Mouse (Mus musculus): ENCODE data around the gene Gm44579. TPM values are rescaled to one million over a fixed set of nuclear protein-coding genes. Genes with fewer than 3 reads are reported as not detected.

Gene Gm44579
- polyA plus RNA-seq, 1 experiment from 2014 or later, result not detected

DNA sequence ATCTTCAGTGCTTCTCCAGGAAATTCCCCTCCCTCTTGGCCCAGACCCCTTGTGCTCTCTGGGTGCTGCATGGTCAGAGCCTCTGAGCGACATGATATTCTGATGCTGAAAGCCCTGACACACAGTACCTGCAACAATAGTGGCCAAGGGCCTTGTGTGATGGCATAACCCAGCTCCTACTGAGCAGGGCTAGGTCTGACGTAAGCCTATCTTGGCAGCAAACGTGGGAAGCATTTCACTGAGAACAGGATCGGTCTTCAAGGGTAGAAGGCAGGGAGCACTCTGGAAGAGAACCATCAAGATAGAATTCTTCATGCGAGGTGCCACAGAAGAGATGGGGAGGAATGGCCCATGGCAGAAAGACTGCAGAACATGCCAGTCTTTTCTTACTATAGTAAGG is 55.3 kb downstream of the Gm44579 start, which contains the start of gene Asb8:
Asb8 (minus strand) TSS at position 101 of the 400 bp plus-strand sequence.
- H3K36me3 ChIP-seq (ENCODE audit: control insufficient read depth, insufficient read depth, low read length), result no peaks in the 10 kb centered on the region
- H3K4me2 ChIP-seq, result no peak within 1 kb of the TSS
- DNase-seq (ENCODE audit: low spot score) (no peak), ATAC-seq (replicated peaks; ENCODE audit: low FRiP score) (no peak)
- H3K4me3 ChIP-seq (ENCODE audit: low read depth, low read length), result no peak within 1 kb of the TSS
- H3K4me1 ChIP-seq (replicated peaks; ENCODE audit: control insufficient read depth, insufficient read depth, low read length), result no peaks in the 10 kb centered on the region
- peaks cover 63% of the 10 kb centered on the region for H3K27me3 ChIP-seq (replicated peaks; ENCODE audit: control insufficient read depth, insufficient read depth, low read length)
- WGBS, result 68% methylated on average over 5 of the region's 5 CpGs
- no peak within 1 kb of the TSS for H3K9ac ChIP-seq (ENCODE audit: low read depth, low read length)
- no peak within 1 kb of the TSS for H3K27ac ChIP-seq (ENCODE audit: low read depth, low read length)
- H3K9me3 ChIP-seq (ENCODE audit: control insufficient read depth, low read length), result no peaks in the 10 kb centered on the region

- H3K9ac ChIP-seq (ENCODE audit: low read depth, low read length), result no peak overlapping the region
- H3K4me2 ChIP-seq, result no peak overlapping the region
- H3K4me3 ChIP-seq (ENCODE audit: low read depth, low read length), result no peak overlapping the region
- no peaks in the 10 kb centered on the region for H3K4me1 ChIP-seq (replicated peaks; ENCODE audit: control insufficient read depth, insufficient read depth, low read length)
- no peak for ATAC-seq (replicated peaks; ENCODE audit: low FRiP score)
- H3K9me3 ChIP-seq (ENCODE audit: control insufficient read depth, low read length), result no peaks in the 10 kb centered on the region
- H3K27ac ChIP-seq (ENCODE audit: low read depth, low read length), result no peak overlapping the region
- no peaks in the 10 kb centered on the region for H3K36me3 ChIP-seq (ENCODE audit: control insufficient read depth, insufficient read depth, low read length)
- DNase-seq (ENCODE audit: low spot score), result no peak
- WGBS, result 51% methylated on average over 4 of the region's 4 CpGs
- peaks cover 34% of the 10 kb centered on the region for H3K27me3 ChIP-seq (replicated peaks; ENCODE audit: control insufficient read depth, insufficient read depth, low read length)
Observed at GRCm38 (mm10) chr15:98162561-98162960, 58.2 kb downstream of the Gm44579 start.

DNA sequence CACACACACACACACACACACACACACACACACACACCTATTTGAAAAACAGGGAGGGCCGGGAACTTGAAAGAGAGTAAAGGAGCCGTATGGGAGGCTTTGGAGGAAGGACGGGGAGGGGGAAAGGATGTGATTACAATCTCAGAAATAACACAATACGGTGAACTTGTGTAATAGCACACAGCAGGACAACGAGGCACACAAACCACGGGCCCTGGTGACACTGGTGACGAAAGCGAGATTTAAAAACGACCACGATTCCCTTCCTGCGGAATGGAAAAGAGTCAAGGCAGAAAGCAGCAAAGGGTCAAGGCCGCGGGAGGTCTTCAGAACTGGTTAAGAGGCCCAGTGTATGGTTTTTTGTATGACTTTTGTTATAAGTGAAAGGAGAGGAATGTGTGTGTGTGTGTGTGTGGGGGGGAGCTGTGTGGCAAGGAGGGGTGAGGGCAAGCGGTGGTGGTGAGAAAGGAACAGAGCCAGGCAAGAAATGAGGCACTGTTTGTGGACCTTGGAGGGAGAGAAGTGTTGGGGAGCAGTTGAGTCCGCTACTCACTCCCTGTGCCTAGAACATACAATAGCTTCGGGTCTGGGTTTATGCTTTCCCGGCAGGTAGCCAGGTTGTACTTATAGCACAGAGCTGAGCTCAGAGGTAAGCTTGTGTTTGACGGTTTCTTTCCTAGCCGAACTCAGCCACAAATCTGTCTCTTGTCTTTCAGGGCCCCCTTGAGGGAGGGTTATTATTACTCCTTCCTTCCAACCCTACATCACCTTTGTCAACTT is 59.6 kb downstream of the Gm44579 start:
- no peak for DNase-seq (ENCODE audit: low spot score)
- no peaks in the 10 kb centered on the region for H3K9me3 ChIP-seq (ENCODE audit: control insufficient read depth, low read length)
- H3K27me3 ChIP-seq (replicated peaks; ENCODE audit: control insufficient read depth, insufficient read depth, low read length), result peaks cover 20% of the 10 kb centered on the region
- H3K27ac ChIP-seq (ENCODE audit: low read depth, low read length), result no peak overlapping the region
- H3K4me1 ChIP-seq (replicated peaks; ENCODE audit: control insufficient read depth, insufficient read depth, low read length), result no peaks in the 10 kb centered on the region
- no peak overlapping the region for H3K9ac ChIP-seq (ENCODE audit: low read depth, low read length)
- ATAC-seq (replicated peaks; ENCODE audit: low FRiP score), result no peak
- no peaks in the 10 kb centered on the region for H3K36me3 ChIP-seq (ENCODE audit: control insufficient read depth, insufficient read depth, low read length)
- H3K4me3 ChIP-seq (ENCODE audit: low read depth, low read length), result no peak overlapping the region
- H3K4me2 ChIP-seq, result no peak overlapping the region
- WGBS, result 62% methylated on average over 19 of the region's 19 CpGs

- no peak overlapping the region for H3K27ac ChIP-seq (ENCODE audit: low read depth, low read length)
- ATAC-seq (replicated peaks; ENCODE audit: low FRiP score) (no peak), DNase-seq (ENCODE audit: low spot score) (no peak)
- peaks cover 4% of the 10 kb centered on the region; the same call in 1 of the 2 replicates for H3K27me3 ChIP-seq (replicated peaks; ENCODE audit: control insufficient read depth, insufficient read depth, low read length)
- no peak overlapping the region for H3K4me3 ChIP-seq (ENCODE audit: low read depth, low read length)
- H3K36me3 ChIP-seq (ENCODE audit: control insufficient read depth, insufficient read depth, low read length), result no peaks in the 10 kb centered on the region
- no peaks in the 10 kb centered on the region for H3K9me3 ChIP-seq (ENCODE audit: control insufficient read depth, low read length)
- H3K4me2 ChIP-seq, result no peak overlapping the region
- no peaks in the 10 kb centered on the region for H3K4me1 ChIP-seq (replicated peaks; ENCODE audit: control insufficient read depth, insufficient read depth, low read length)
- WGBS, result 37% methylated on average over 1 of the region's 1 CpGs
- no peak overlapping the region for H3K9ac ChIP-seq (ENCODE audit: low read depth, low read length)
Observed at GRCm38 (mm10) chr15:98157253-98157652, 63.5 kb downstream of the Gm44579 start.

DNA sequence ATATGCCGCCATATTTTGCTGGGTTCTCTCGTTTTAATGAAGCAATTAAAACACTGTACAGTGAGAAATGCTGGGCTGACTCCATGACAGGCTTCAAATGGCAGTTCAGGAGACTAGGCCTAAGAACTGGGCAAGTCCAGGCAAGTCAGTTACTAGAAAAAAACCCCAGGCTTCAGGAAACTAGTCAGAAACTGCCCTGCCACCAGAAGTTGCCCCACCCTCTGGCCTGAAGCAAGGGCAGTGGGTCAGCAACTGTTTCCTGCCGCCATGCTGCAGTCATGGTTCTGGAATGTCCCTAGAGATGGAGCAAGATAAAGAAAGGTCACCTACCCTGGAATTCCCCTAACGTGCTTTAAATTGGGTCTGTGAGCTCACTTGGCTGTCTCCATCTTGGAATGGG is 64.8 kb downstream of the Gm44579 start:
- H3K9me3 ChIP-seq (ENCODE audit: control insufficient read depth, low read length), result no peaks in the 10 kb centered on the region
- H3K4me1 ChIP-seq (replicated peaks; ENCODE audit: control insufficient read depth, insufficient read depth, low read length), result no peaks in the 10 kb centered on the region
- no peaks in the 10 kb centered on the region for H3K36me3 ChIP-seq (ENCODE audit: control insufficient read depth, insufficient read depth, low read length)
- no peak overlapping the region for H3K27ac ChIP-seq (ENCODE audit: low read depth, low read length)
- H3K27me3 ChIP-seq (replicated peaks; ENCODE audit: control insufficient read depth, insufficient read depth, low read length), result no peaks in the 10 kb centered on the region
- DNase-seq (ENCODE audit: low spot score) (no peak), ATAC-seq (replicated peaks; ENCODE audit: low FRiP score) (no peak)
- 58% methylated on average over 4 of the region's 4 CpGs for WGBS
- no peak overlapping the region for H3K4me3 ChIP-seq (ENCODE audit: low read depth, low read length)
- no peak overlapping the region for H3K9ac ChIP-seq (ENCODE audit: low read depth, low read length)
- H3K4me2 ChIP-seq, result no peak overlapping the region

- Histone ChIP-seq H3K36me3 (ENCODE audit: control insufficient read depth, insufficient read depth, low read length) (no peaks in the 10 kb centered on the region), H3K4me2 (no peak overlapping the region), H3K27me3 (replicated peaks; ENCODE audit: control insufficient read depth, insufficient read depth, low read length) (no peaks in the 10 kb centered on the region), H3K4me1 (replicated peaks; ENCODE audit: control insufficient read depth, insufficient read depth, low read length) (no peaks in the 10 kb centered on the region), H3K27ac (ENCODE audit: low read depth, low read length) (no peak overlapping the region), H3K9ac (ENCODE audit: low read depth, low read length) (no peak overlapping the region), H3K9me3 (ENCODE audit: control insufficient read depth, low read length) (no peaks in the 10 kb centered on the region), H3K4me3 (ENCODE audit: low read depth, low read length) (no peak overlapping the region)
- WGBS, result 90% methylated on average over 5 of the region's 5 CpGs
- ATAC-seq (replicated peaks; ENCODE audit: low FRiP score), result no peak
- no peak for DNase-seq (ENCODE audit: low spot score)
Observed at GRCm38 (mm10) chr15:98155272-98155671, 65.5 kb downstream of the Gm44579 start.

DNA sequence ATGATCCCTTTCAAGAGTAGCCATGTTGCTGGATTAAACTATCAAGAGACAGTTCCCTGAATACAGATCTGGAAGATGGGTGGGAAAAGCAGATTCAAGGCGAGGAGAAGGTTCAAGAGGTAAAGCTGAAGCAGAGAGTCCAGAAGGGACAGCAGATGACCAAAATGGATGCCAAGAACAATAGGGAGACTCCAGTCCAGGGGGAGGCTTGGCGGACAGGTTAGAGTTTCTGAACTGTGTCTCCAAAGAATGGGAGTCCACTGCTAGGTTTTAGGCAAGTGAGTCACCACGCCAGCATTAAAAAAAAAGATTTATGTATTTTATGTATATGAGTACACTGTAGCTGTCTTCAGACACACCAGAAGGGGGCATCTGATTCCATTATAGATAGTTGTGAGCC is 66.1 kb downstream of the Gm44579 start:
- Histone ChIP-seq H3K27me3 (replicated peaks; ENCODE audit: control insufficient read depth, insufficient read depth, low read length) (no peaks in the 10 kb centered on the region), H3K4me3 (ENCODE audit: low read depth, low read length) (no peak overlapping the region), H3K36me3 (ENCODE audit: control insufficient read depth, insufficient read depth, low read length) (no peaks in the 10 kb centered on the region), H3K4me1 (replicated peaks; ENCODE audit: control insufficient read depth, insufficient read depth, low read length) (no peaks in the 10 kb centered on the region), H3K9ac (ENCODE audit: low read depth, low read length) (no peak overlapping the region), H3K4me2 (no peak overlapping the region), H3K27ac (ENCODE audit: low read depth, low read length) (no peak overlapping the region), H3K9me3 (ENCODE audit: control insufficient read depth, low read length) (no peaks in the 10 kb centered on the region)
- DNase-seq (ENCODE audit: low spot score) (no peak), ATAC-seq (replicated peaks; ENCODE audit: low FRiP score) (no peak)
- 72% methylated on average over 3 of the region's 3 CpGs for WGBS

- Histone ChIP-seq H3K4me1 (replicated peaks; ENCODE audit: control insufficient read depth, insufficient read depth, low read length) (no peaks in the 10 kb centered on the region), H3K4me3 (ENCODE audit: low read depth, low read length) (no peak overlapping the region), H3K36me3 (ENCODE audit: control insufficient read depth, insufficient read depth, low read length) (no peaks in the 10 kb centered on the region), H3K9ac (ENCODE audit: low read depth, low read length) (no peak overlapping the region), H3K27me3 (replicated peaks; ENCODE audit: control insufficient read depth, insufficient read depth, low read length) (no peaks in the 10 kb centered on the region), H3K27ac (ENCODE audit: low read depth, low read length) (no peak overlapping the region), H3K9me3 (ENCODE audit: control insufficient read depth, low read length) (no peaks in the 10 kb centered on the region), H3K4me2 (no peak overlapping the region)
- DNase-seq (ENCODE audit: low spot score) (no peak), ATAC-seq (replicated peaks; ENCODE audit: low FRiP score) (no peak)
- 56% methylated on average over 3 of the region's 4 CpGs for WGBS
Observed at GRCm38 (mm10) chr15:98154146-98154545, 66.6 kb downstream of the Gm44579 start.

DNA sequence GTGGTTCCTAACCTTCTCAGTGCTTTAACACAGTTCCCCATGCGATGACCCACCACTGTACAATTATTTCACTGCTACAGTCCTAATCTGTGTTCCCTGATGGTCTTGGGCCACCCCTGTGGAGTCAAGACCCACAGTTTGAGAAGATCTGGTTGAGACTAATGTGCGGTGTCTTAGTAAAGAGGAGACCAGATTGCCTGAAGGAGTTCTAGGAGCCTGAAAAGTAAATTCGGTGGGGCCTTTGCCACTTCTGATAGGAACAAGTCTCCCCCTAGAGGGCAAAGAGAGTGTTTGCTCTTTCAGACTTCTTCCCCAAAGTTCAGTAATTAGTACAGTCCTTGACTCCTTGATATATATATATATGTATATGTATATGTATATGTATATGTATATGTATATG is 67.2 kb downstream of the Gm44579 start:
- DNase-seq (ENCODE audit: low spot score) (no peak), ATAC-seq (replicated peaks; ENCODE audit: low FRiP score) (no peak)
- Histone ChIP-seq H3K27me3 (replicated peaks; ENCODE audit: control insufficient read depth, insufficient read depth, low read length) (no peaks in the 10 kb centered on the region), H3K4me1 (replicated peaks; ENCODE audit: control insufficient read depth, insufficient read depth, low read length) (no peaks in the 10 kb centered on the region), H3K27ac (ENCODE audit: low read depth, low read length) (no peak overlapping the region), H3K4me2 (no peak overlapping the region), H3K9ac (ENCODE audit: low read depth, low read length) (no peak overlapping the region), H3K9me3 (ENCODE audit: control insufficient read depth, low read length) (no peaks in the 10 kb centered on the region), H3K36me3 (ENCODE audit: control insufficient read depth, insufficient read depth, low read length) (no peaks in the 10 kb centered on the region), H3K4me3 (ENCODE audit: low read depth, low read length) (no peak overlapping the region)
- WGBS, result 38% methylated on average over 3 of the region's 3 CpGs
